Mouse (Mus musculus) testis, adult 2 months (tissue): Measurements from ENCODE around the gene Ebf3. TPM values are rescaled to one million over a fixed set of nuclear protein-coding genes. Genes with fewer than 3 reads are reported as not detected.

ENCODE experiments used
- H3K27ac ChIP-seq: fragments of 200-500 bp; 2 replicates; pipeline ENCODE4 v1.5.1; 2012; ENCODE audit warnings: low read depth, low read length; ENCODE audit not compliant: control insufficient read depth, insufficient read depth
- H3K27me3 ChIP-seq: fragments of 200-500 bp; 2 replicates; pipeline ENCODE4 v1.6.1; 2012; ENCODE audit warnings: mild to moderate bottlenecking, low read length, moderate library complexity; ENCODE audit not compliant: control insufficient read depth, insufficient read depth
- H3K36me3 ChIP-seq: fragments of 200-500 bp; 2 replicates; pipeline ENCODE4 v1.6.1; 2012; ENCODE audit warnings: mild to moderate bottlenecking, low read length; ENCODE audit not compliant: control insufficient read depth, insufficient read depth
- H3K4me1 ChIP-seq: fragments of 200-500 bp; 2 replicates; pipeline ENCODE4 v1.6.1; 2012; ENCODE audit warnings: low read length; ENCODE audit not compliant: control insufficient read depth, insufficient read depth
- H3K4me3 ChIP-seq: fragments of 200-500 bp; 2 replicates; pipeline ENCODE4 v1.5.1; 2012; ENCODE audit warnings: low read depth, mild to moderate bottlenecking, low read length, moderate library complexity, mixed read lengths; ENCODE audit not compliant: control insufficient read depth
- CTCF ChIP-seq: fragments of 200-500 bp; IDR thresholded peaks from 2 replicates; pipeline ENCODE4 v1.5.1; 2012; ENCODE audit warnings: low read depth, mild to moderate bottlenecking, inconsistent platforms, low read length, moderate library complexity; ENCODE audit not compliant: control insufficient read depth, insufficient read depth, insufficient replicate concordance
- POLR2A ChIP-seq: fragments of 200-500 bp; IDR thresholded peaks from 2 replicates; pipeline ENCODE4 v1.6.1; 2012; ENCODE audit warnings: low read depth, mild to moderate bottlenecking, inconsistent platforms, low read length, moderate library complexity; ENCODE audit not compliant: control insufficient read depth
- polyA plus RNA-seq: library from polyadenylated mRNA; depleted of rRNA; stranded (reverse); fragments of >200 nt; gene quantifications from 2 replicates; pipeline ENCODE4 v1.2.3, GENCODE M21; 2012

Ebf3 gene
- polyA plus RNA-seq, 1 experiment, result 3.1 TPM

- H3K36me3 ChIP-seq, result no peaks in the 10 kb centered on the region
- H3K27me3 ChIP-seq, result peaks cover 3% of the 10 kb centered on the region
- TF ChIP-seq POLR2A (no peak), CTCF (no peak)
- no peak overlapping the region for H3K4me3 ChIP-seq
- H3K4me1 ChIP-seq, result peaks cover 20% of the 10 kb centered on the region
- H3K27ac ChIP-seq, result no peak overlapping the region
Measured at GRCm38 (mm10) chr7:137320320-137320719, 6.1 kb upstream of the Ebf3 start.

GRCm38 (mm10) chr7:137318924-137319885 is 5.0 kb upstream of the Ebf3 start:
- no peaks in the 10 kb centered on the region for H3K36me3 ChIP-seq
- peaks cover 28% of the 10 kb centered on the region for H3K4me1 ChIP-seq
- H3K27me3 ChIP-seq, result peaks cover 6% of the 10 kb centered on the region
- TF ChIP-seq POLR2A (no peak), CTCF (peak; percentile 11; the same call in 1 of the 2 replicates)
- H3K4me3 ChIP-seq, result peak overlapping the region; percentile 4
- no peak overlapping the region for H3K27ac ChIP-seq

- Histone ChIP-seq H3K36me3 (no peaks in the 10 kb centered on the region), H3K4me3 (no peak overlapping the region; the same call in 1 of the 2 replicates), H3K27ac (no peak overlapping the region), H3K27me3 (peaks cover 6% of the 10 kb centered on the region), H3K4me1 (peaks cover 34% of the 10 kb centered on the region)
- no peak for TF ChIP-seq POLR2A
- no peak for TF ChIP-seq CTCF
Measured at GRCm38 (mm10) chr7:137318383-137318775, 4.1 kb upstream of the Ebf3 start.

- Histone ChIP-seq H3K4me1 (peaks cover 36% of the 10 kb centered on the region), H3K4me3 (no peak overlapping the region)
Measured at GRCm38 (mm10) chr7:137317659-137318382, 3.6 kb upstream of the Ebf3 start.

GRCm38 (mm10) chr7:137316926-137317658 is 2.8 kb upstream of the Ebf3 start:
- TF ChIP-seq POLR2A, result no peak
- TF ChIP-seq CTCF, result no peak
- peaks cover 6% of the 10 kb centered on the region for H3K27me3 ChIP-seq
- no peak overlapping the region; the same call in 1 of the 2 replicates for H3K4me3 ChIP-seq
- peaks cover 30% of the 10 kb centered on the region for H3K4me1 ChIP-seq
- no peak overlapping the region for H3K27ac ChIP-seq
- H3K36me3 ChIP-seq, result no peaks in the 10 kb centered on the region

More at GRCm38 (mm10) chr7:137317659-137318382, 3.6 kb upstream of the Ebf3 start:
- no peaks in the 10 kb centered on the region for H3K36me3 ChIP-seq
- TF ChIP-seq CTCF, result no peak
- no peak for TF ChIP-seq POLR2A
- H3K27me3 ChIP-seq, result peaks cover 6% of the 10 kb centered on the region
- H3K27ac ChIP-seq, result no peak overlapping the region

- Histone ChIP-seq H3K27ac (no peak overlapping the region), H3K4me3 (no peak overlapping the region), H3K4me1 (peaks cover 28% of the 10 kb centered on the region), H3K27me3 (peaks cover 4% of the 10 kb centered on the region), H3K36me3 (no peaks in the 10 kb centered on the region)
- no peak for TF ChIP-seq POLR2A
- no peak for TF ChIP-seq CTCF
Measured at GRCm38 (mm10) chr7:137316181-137316925, 2.1 kb upstream of the Ebf3 start.
